Mouse (Mus musculus) G1E (cell line): ENCODE data around the gene Zfp459.

ENCODE experiments used
- CTCF ChIP-seq: IDR thresholded peaks from 2 replicates; pipeline ENCODE4 v1.5.1; 2012; ENCODE audit warnings: low read depth, low read length, inconsistent platforms, mixed read lengths
- GATA1 ChIP-seq: IDR thresholded peaks from 2 replicates; pipeline ENCODE4 v1.6.1; 2012; ENCODE audit warnings: borderline replicate concordance, low read length, inconsistent platforms, mixed read lengths
- TAL1 ChIP-seq: conservative IDR thresholded peaks from 2 replicates; pipeline ENCODE4 v1.6.1; 2012; ENCODE audit warnings: low read depth, low read length, inconsistent platforms, mixed read lengths

GRCm38 (mm10) chr13:67415759-67416158 is 5.5 kb downstream of the Zfp459 start:
- TF ChIP-seq CTCF, result no peak
- no peak for TF ChIP-seq GATA1
- TF ChIP-seq TAL1, result no peak
